Mouse (Mus musculus) small intestine, adult 2 months (tissue): ENCODE results near the gene Pls1.

Experiments
- CTCF ChIP-seq: fragments of 200-500 bp; IDR thresholded peaks from 2 replicates; pipeline ENCODE4 v1.5.1; 2012; ENCODE audit warnings: low read depth, mild to moderate bottlenecking, control low read depth, inconsistent platforms, low read length, moderate library complexity, mixed read lengths; ENCODE audit not compliant: insufficient replicate concordance, insufficient read length; ENCODE audit errors: extremely low read depth
- POLR2A ChIP-seq: fragments of 200-500 bp; IDR thresholded peaks from 2 replicates; pipeline ENCODE4 v1.6.1; 2012; ENCODE audit warnings: low read depth, mild to moderate bottlenecking, control low read depth, inconsistent platforms, low read length, moderate library complexity

- no peak for TF ChIP-seq POLR2A
- TF ChIP-seq CTCF = no peak
These were observed 33.1 kb upstream of the Pls1 start for GRCm38 (mm10) chr9:95878246-95878645.
